Mouse (Mus musculus): ENCODE measurements at regions not wholly inside any gene's neighbourhood (a gene's known extent, or its start where the extent isn't known, plus 50 kb on each side); places are given as distances from the start of the nearest gene placed in this dataset.

GRCm38 (mm10) chr5:119571644-119572043, 98.8 kb upstream of the Tbx3 start:
- TF ChIP-seq CTCF (IDR thresholded peaks at IDR 0.05; ENCODE audit: low read depth) (peak; percentile 29; the same call in 1 of the 2 replicates), EP300 (IDR thresholded peaks at IDR 0.05; ENCODE audit: low read depth) (no peak)
